Mouse (Mus musculus) liver, embryonic 14.5 days (tissue): Measurements from ENCODE around the gene Pcp4.

Source experiments
- CTCF ChIP-seq: IDR thresholded peaks from 2 replicates; pipeline ENCODE4 v1.5.1; 2016; ENCODE audit warnings: antibody characterized with exemption, low read depth, control low read depth
- EP300 ChIP-seq: IDR thresholded peaks from 2 replicates; pipeline ENCODE4 v1.6.1; 2016; ENCODE audit warnings: antibody characterized with exemption, low read depth

DNA sequence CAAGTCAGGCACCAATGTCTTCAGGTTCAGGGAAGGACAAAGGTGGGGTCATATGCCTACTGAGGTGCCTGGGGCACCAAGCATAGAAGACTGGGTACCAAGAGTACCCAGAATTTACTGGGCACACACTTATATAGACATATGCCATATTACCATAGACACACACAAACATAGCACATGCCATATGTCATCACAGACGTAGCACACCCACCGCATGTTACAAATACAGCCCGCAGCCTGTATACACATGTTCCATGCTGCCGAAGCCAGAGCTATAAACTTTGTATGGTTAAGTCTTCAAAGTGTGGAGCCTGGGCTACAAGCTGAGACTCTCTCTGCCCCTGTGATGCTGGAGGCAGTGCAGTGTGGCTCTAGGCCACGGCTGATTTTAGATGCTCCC, 28.5 kb upstream of the Pcp4 start:
- TF ChIP-seq CTCF (no peak), EP300 (no peak)
